Mouse (Mus musculus): ENCODE measurements around the gene Ucp3. TPM values are rescaled to one million over a fixed set of nuclear protein-coding genes. Genes with fewer than 3 reads are reported as not detected.

Ucp3 gene
- polyA plus RNA-seq, 1 experiment from 2014 or later = not detected

DNA sequence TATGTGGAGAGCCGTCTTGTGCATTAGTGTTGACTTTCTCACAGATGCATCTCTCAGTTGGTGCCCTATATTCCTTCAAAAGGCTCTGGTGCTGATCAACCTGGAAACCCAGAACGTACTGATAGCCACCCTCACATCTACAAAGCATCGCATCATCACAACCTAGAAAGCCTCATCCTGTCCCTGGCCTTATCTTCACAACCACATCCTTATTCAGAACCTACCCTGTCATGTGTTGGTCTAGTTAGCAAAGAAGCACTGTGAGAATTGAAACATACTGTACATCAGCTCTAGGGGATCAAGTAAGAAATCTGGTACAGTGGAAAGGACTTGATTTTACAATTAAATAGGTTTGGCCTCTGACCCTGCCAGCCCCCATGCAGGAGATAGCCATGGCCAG lies 23.8 kb upstream of the Ucp3 start:
- no peaks in the 10 kb centered on the region for H3K4me1 ChIP-seq (replicated peaks; ENCODE audit: control insufficient read depth, insufficient read depth, low read length)
- H3K9me3 ChIP-seq (ENCODE audit: control insufficient read depth, low read length) = no peaks in the 10 kb centered on the region
- H3K9ac ChIP-seq (ENCODE audit: low read depth, low read length) = no peak overlapping the region
- no peaks in the 10 kb centered on the region for H3K27me3 ChIP-seq (replicated peaks; ENCODE audit: control insufficient read depth, insufficient read depth, low read length)
- DNase-seq (ENCODE audit: low spot score) (no peak), ATAC-seq (replicated peaks; ENCODE audit: low FRiP score) (no peak)
- peaks cover 27% of the 10 kb centered on the region for H3K36me3 ChIP-seq (ENCODE audit: control insufficient read depth, insufficient read depth, low read length)
- no peak overlapping the region for H3K4me2 ChIP-seq
- H3K4me3 ChIP-seq (ENCODE audit: low read depth, low read length) = no peak overlapping the region
- H3K27ac ChIP-seq (ENCODE audit: low read depth, low read length) = no peak overlapping the region
- 72% methylated on average over 3 of the region's 3 CpGs for WGBS

DNA sequence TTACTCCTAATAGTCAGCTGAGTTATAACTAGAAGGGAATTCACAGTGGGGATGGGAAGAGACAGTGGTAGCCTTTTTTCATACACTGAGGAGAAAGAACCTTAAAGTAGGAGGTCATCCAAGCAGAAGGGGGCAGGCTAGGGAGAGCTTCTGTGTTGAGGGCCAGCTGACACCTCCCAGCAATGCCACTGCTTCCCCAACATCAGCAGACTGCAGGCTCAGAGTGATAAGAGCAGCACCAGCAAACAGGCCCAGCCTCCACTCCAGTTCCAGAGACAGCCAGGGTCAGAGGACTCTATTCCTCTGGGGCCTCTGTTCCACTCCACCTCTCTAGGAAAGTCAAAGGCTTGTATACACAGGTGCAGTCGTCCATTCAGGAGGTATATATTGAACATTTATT lies 14.6 kb upstream of the Ucp3 start:
- H3K4me2 ChIP-seq = no peak overlapping the region
- peak overlapping the region; percentile 38; the same call in 1 of the 2 replicates for H3K9ac ChIP-seq (ENCODE audit: low read depth, low read length)
- no peak overlapping the region for H3K4me3 ChIP-seq (ENCODE audit: low read depth, low read length)
- H3K4me1 ChIP-seq (replicated peaks; ENCODE audit: control insufficient read depth, insufficient read depth, low read length) = peaks cover 18% of the 10 kb centered on the region
- ATAC-seq (replicated peaks; ENCODE audit: low FRiP score) = peak; percentile 91
- peak overlapping the region; percentile 46; the same call in 1 of the 2 replicates for H3K27ac ChIP-seq (ENCODE audit: low read depth, low read length)
- H3K9me3 ChIP-seq (ENCODE audit: control insufficient read depth, low read length) = no peaks in the 10 kb centered on the region
- 50% methylated on average over 1 of the region's 1 CpGs for WGBS
- H3K36me3 ChIP-seq (ENCODE audit: control insufficient read depth, insufficient read depth, low read length) = peaks cover 18% of the 10 kb centered on the region; the same call in 1 of the 2 replicates
- H3K27me3 ChIP-seq (replicated peaks; ENCODE audit: control insufficient read depth, insufficient read depth, low read length) = no peaks in the 10 kb centered on the region
- DNase-seq (ENCODE audit: low spot score) = no peak

DNA sequence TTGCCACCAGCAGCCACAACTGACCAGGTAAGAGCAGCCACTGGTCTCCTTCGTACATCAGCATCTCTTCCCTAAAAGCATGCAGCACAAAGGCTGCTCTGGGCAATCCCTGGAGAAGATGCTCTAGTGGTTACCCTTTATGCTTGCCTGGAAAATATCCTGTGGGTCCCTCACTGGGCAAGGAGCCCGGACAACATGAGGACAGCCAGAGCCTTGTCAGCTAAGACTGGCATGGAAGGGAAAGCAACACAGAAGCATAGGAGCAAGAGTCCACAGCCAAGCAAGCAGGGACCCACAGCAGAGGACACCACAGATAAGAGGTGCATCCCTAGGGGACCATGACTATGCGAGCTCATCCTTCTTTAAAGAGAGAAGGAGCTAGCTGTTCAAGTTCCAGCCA lies 12.9 kb upstream of the Ucp3 start:
- Histone ChIP-seq H3K27me3 (replicated peaks; ENCODE audit: control insufficient read depth, insufficient read depth, low read length) (no peaks in the 10 kb centered on the region), H3K9ac (ENCODE audit: low read depth, low read length) (no peak overlapping the region), H3K4me2 (no peak overlapping the region), H3K27ac (ENCODE audit: low read depth, low read length) (no peak overlapping the region), H3K4me1 (replicated peaks; ENCODE audit: control insufficient read depth, insufficient read depth, low read length) (peaks cover 34% of the 10 kb centered on the region), H3K36me3 (ENCODE audit: control insufficient read depth, insufficient read depth, low read length) (peaks cover 13% of the 10 kb centered on the region; the same call in 1 of the 2 replicates), H3K4me3 (ENCODE audit: low read depth, low read length) (no peak overlapping the region), H3K9me3 (ENCODE audit: control insufficient read depth, low read length) (no peaks in the 10 kb centered on the region)
- DNase-seq (ENCODE audit: low spot score) = no peak
- WGBS = 92% methylated on average over 3 of the region's 3 CpGs
- ATAC-seq (replicated peaks; ENCODE audit: low FRiP score) = no peak

DNA sequence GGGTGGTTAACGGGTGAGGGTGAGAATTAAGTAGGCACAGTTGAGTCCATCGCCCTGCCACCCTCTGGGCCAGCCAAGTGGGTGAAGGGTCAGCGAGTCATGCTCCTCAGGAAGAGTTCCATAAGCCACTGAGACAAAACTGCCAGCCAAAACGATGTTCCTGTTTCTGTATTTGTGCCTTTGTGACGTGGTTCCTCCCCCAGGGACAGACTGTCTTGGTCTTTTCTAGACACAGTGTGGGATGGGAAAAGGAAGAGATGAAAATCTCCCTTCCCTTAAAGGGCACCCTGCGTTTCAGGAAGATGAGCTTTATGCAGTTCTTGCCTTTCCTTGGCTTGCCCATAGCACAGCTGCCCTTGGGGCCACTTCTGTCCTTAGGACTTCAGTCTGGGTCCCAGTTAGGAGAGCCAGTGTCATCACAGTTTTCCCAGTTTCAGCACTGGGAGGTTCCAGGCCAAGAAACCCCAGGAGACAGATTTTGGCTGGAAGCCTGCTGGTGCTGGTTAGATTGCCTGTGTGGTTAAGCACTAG lies 11.1 kb upstream of the Ucp3 start:
- H3K9ac ChIP-seq (ENCODE audit: low read depth, low read length) = no peak overlapping the region
- ATAC-seq (replicated peaks; ENCODE audit: low FRiP score) = no peak
- peak overlapping the region; percentile 87; the same call in 1 of the 2 replicates for H3K27ac ChIP-seq (ENCODE audit: low read depth, low read length)
- H3K4me2 ChIP-seq = no peak overlapping the region
- H3K9me3 ChIP-seq (ENCODE audit: control insufficient read depth, low read length) = no peaks in the 10 kb centered on the region
- H3K4me3 ChIP-seq (ENCODE audit: low read depth, low read length) = no peak overlapping the region
- WGBS = 69% methylated on average over 6 of the region's 6 CpGs
- H3K36me3 ChIP-seq (ENCODE audit: control insufficient read depth, insufficient read depth, low read length) = peaks cover 8% of the 10 kb centered on the region; the same call in 1 of the 2 replicates
- no peaks in the 10 kb centered on the region for H3K27me3 ChIP-seq (replicated peaks; ENCODE audit: control insufficient read depth, insufficient read depth, low read length)
- DNase-seq (ENCODE audit: low spot score) = no peak
- H3K4me1 ChIP-seq (replicated peaks; ENCODE audit: control insufficient read depth, insufficient read depth, low read length) = peaks cover 50% of the 10 kb centered on the region

DNA sequence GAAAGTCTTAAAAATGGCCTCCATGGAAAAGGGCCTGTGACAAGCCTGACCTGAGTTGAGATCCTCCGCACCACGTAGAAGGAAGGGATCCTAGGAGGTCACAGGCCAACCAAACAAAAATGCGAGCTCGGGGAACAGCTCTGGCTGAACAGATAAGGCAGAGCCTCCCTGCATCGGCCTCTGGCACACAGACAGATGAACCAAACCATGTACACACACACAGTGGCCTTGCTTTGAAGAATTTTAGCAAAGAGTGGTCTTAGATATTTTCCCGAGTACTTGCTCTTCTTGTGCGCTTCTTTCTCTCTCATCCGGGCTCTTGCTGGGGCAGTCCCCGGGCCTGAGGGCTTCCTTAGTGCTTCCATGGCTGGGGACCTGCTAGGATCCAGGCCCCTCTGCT lies 9.6 kb upstream of the Ucp3 start:
- H3K4me1 ChIP-seq (replicated peaks; ENCODE audit: control insufficient read depth, insufficient read depth, low read length) = peaks cover 55% of the 10 kb centered on the region
- DNase-seq (ENCODE audit: low spot score) (peak; percentile 46), ATAC-seq (replicated peaks; ENCODE audit: low FRiP score) (peak; percentile 59)
- H3K36me3 ChIP-seq (ENCODE audit: control insufficient read depth, insufficient read depth, low read length) = peaks cover 8% of the 10 kb centered on the region; the same call in 1 of the 2 replicates
- no peaks in the 10 kb centered on the region for H3K9me3 ChIP-seq (ENCODE audit: control insufficient read depth, low read length)
- H3K27me3 ChIP-seq (replicated peaks; ENCODE audit: control insufficient read depth, insufficient read depth, low read length) = no peaks in the 10 kb centered on the region
- peak overlapping the region; percentile 37; the same call in 1 of the 2 replicates for H3K9ac ChIP-seq (ENCODE audit: low read depth, low read length)
- peak overlapping the region; percentile 45 for H3K4me2 ChIP-seq
- H3K27ac ChIP-seq (ENCODE audit: low read depth, low read length) = peak overlapping the region; percentile 99
- no peak overlapping the region for H3K4me3 ChIP-seq (ENCODE audit: low read depth, low read length)
- 36% methylated on average over 9 of the region's 9 CpGs for WGBS

DNA sequence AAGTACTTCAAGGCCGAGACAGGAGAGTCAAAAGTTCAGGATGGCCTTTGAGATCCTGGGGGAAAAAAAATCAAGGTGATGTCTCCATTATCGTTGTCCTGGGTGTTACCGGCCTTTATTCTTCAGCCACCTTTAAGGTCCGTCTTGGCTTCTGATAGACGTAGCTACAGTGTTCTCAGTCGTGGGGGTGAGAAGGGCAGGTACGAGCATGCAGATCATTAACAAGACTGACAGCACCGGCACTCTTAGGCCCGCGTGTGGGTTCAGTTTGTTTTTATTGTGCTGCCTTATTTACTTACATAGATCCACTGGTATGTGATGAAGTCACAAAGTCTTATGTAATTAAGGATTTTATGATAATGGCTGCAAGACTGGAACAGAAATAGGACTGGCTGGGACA lies 9.0 kb upstream of the Ucp3 start:
- 73% methylated on average over 10 of the region's 10 CpGs for WGBS
- H3K4me1 ChIP-seq (replicated peaks; ENCODE audit: control insufficient read depth, insufficient read depth, low read length) = peaks cover 57% of the 10 kb centered on the region
- DNase-seq (ENCODE audit: low spot score) = no peak
- peaks cover 8% of the 10 kb centered on the region; the same call in 1 of the 2 replicates for H3K36me3 ChIP-seq (ENCODE audit: control insufficient read depth, insufficient read depth, low read length)
- H3K4me2 ChIP-seq = peak overlapping the region; percentile 75
- H3K27me3 ChIP-seq (replicated peaks; ENCODE audit: control insufficient read depth, insufficient read depth, low read length) = no peaks in the 10 kb centered on the region
- no peak for ATAC-seq (replicated peaks; ENCODE audit: low FRiP score)
- H3K27ac ChIP-seq (ENCODE audit: low read depth, low read length) = peak overlapping the region; percentile 99
- no peaks in the 10 kb centered on the region for H3K9me3 ChIP-seq (ENCODE audit: control insufficient read depth, low read length)
- no peak overlapping the region for H3K4me3 ChIP-seq (ENCODE audit: low read depth, low read length)
- peak overlapping the region; percentile 71 for H3K9ac ChIP-seq (ENCODE audit: low read depth, low read length)

DNA sequence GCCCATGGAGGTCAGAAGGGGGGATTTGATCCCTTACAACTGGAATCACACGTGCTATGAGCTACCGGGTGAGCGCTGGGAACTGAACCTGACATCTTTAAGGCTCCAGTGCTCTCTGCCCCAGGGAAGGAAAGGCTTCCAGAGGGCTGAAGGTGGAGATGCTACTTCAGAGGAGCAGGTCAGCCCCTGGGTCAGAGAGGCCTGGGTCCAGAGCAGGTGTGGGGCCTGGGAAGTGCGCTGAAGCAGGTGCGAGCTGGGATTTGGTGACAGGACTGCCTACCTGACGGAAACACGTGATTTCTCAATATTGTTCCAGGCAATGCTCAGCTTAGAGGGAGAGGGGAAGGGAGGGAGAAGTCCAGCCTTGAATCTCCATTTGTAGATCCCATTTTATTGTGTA lies 8.5 kb upstream of the Ucp3 start:
- peaks cover 60% of the 10 kb centered on the region for H3K4me1 ChIP-seq (replicated peaks; ENCODE audit: control insufficient read depth, insufficient read depth, low read length)
- no peaks in the 10 kb centered on the region for H3K27me3 ChIP-seq (replicated peaks; ENCODE audit: control insufficient read depth, insufficient read depth, low read length)
- ATAC-seq (replicated peaks; ENCODE audit: low FRiP score) = no peak
- 92% methylated on average over 7 of the region's 7 CpGs for WGBS
- no peak overlapping the region for H3K4me3 ChIP-seq (ENCODE audit: low read depth, low read length)
- H3K9ac ChIP-seq (ENCODE audit: low read depth, low read length) = peak overlapping the region; percentile 71
- H3K36me3 ChIP-seq (ENCODE audit: control insufficient read depth, insufficient read depth, low read length) = peaks cover 8% of the 10 kb centered on the region; the same call in 1 of the 2 replicates
- DNase-seq (ENCODE audit: low spot score) = no peak
- H3K27ac ChIP-seq (ENCODE audit: low read depth, low read length) = peak overlapping the region; percentile 99
- no peaks in the 10 kb centered on the region for H3K9me3 ChIP-seq (ENCODE audit: control insufficient read depth, low read length)
- peak overlapping the region; percentile 75 for H3K4me2 ChIP-seq

DNA sequence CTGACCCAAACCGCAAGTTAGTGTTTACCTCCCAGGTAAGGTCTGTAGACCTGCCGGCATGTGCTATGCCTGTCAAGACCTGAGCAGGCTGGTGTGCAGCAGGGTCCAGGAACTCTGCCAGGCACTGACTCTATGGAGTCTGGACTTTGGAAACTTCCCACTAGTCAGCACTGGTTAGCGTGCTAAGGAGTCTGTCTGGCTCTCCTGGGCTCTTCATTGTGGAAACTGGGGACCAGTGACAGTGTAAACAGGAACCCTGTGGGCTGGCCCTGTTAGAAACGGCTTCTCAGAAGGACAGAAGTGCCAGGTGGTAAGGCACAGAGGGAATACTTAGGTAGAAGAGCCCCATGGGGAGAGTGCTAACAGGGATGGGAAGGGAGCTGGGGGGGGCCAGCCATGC lies 7.5 kb upstream of the Ucp3 start:
- Histone ChIP-seq H3K4me3 (ENCODE audit: low read depth, low read length) (peak overlapping the region; percentile 45), H3K27ac (ENCODE audit: low read depth, low read length) (peak overlapping the region; percentile 99), H3K9ac (ENCODE audit: low read depth, low read length) (peak overlapping the region; percentile 71), H3K4me1 (replicated peaks; ENCODE audit: control insufficient read depth, insufficient read depth, low read length) (peaks cover 62% of the 10 kb centered on the region), H3K9me3 (ENCODE audit: control insufficient read depth, low read length) (no peaks in the 10 kb centered on the region), H3K36me3 (ENCODE audit: control insufficient read depth, insufficient read depth, low read length) (peaks cover 2% of the 10 kb centered on the region), H3K27me3 (replicated peaks; ENCODE audit: control insufficient read depth, insufficient read depth, low read length) (no peaks in the 10 kb centered on the region), H3K4me2 (peak overlapping the region; percentile 75)
- 62% methylated on average over 4 of the region's 4 CpGs for WGBS
- DNase-seq (ENCODE audit: low spot score) = no peak
- no peak for ATAC-seq (replicated peaks; ENCODE audit: low FRiP score)

DNA sequence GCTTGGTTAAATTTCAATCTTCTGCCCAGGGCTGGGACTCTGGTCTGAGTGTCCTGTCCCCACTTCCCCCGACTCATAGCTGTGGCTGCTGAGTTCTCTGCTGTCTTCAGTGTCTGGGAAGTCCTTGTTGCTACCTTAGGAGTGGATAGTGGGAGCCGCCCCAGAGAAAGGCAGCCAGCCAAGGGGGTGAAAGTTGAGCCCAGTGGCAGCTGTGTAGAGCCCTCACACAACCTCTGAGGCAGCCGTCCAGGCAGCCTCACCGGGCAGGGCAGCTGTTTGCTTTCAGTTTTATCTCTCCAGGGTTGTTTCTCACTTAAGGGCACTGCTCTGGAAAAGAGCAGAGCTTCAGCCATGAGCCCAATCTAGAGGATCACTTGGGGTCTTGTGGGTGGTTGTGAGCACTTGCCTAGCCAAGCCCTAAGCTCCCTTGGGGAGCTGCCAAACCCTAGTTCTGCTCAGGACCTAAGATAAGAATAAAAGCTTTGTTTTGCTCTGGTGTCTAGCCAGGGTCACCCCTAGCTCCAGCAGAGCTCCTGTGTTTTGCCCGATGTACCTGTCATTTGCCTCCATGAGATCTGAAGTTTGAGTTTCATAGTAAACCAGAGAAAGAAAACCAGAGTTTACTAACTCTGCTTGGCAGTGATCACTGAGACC lies 7.0 kb upstream of the Ucp3 start:
- Histone ChIP-seq H3K9ac (ENCODE audit: low read depth, low read length) (peak overlapping the region; percentile 71), H3K4me3 (ENCODE audit: low read depth, low read length) (peak overlapping the region; percentile 45), H3K27ac (ENCODE audit: low read depth, low read length) (peak overlapping the region; percentile 99), H3K9me3 (ENCODE audit: control insufficient read depth, low read length) (no peaks in the 10 kb centered on the region), H3K27me3 (replicated peaks; ENCODE audit: control insufficient read depth, insufficient read depth, low read length) (no peaks in the 10 kb centered on the region), H3K4me1 (replicated peaks; ENCODE audit: control insufficient read depth, insufficient read depth, low read length) (peaks cover 62% of the 10 kb centered on the region), H3K4me2 (peak overlapping the region; percentile 75), H3K36me3 (ENCODE audit: control insufficient read depth, insufficient read depth, low read length) (peaks cover 2% of the 10 kb centered on the region)
- ATAC-seq (replicated peaks; ENCODE audit: low FRiP score) (no peak), DNase-seq (ENCODE audit: low spot score) (no peak)
- WGBS = 31% methylated on average over 5 of the region's 5 CpGs
